Mouse (Mus musculus) thymus, postnatal 10 days (tissue): ENCODE measurements at regions not wholly inside any gene's neighbourhood (a gene's known extent, or its start where the extent isn't known, plus 50 kb on each side); places are given as distances from the start of the nearest gene placed in this dataset.
A peak's percentile ranks its signal among the peaks of the same experiment; 100 is the strongest.

Source experiments
- DNase-seq, 2 experiments: peaks; one replicate each; pipeline ENCODE4 v3.0.0; 2021; ENCODE audit warnings: low spot score in 2 of 2

GRCm38 (mm10) chr6:133170548-133170947 is 65.8 kb downstream of the Smim10l1 start:
- no peak for DNase-seq

GRCm38 (mm10) chr6:133171286-133171685 is 66.6 kb downstream of the Smim10l1 start:
- DNase-seq: no peak

GRCm38 (mm10) chr6:133206173-133206572 is 85.8 kb upstream of the 5530400C23Rik start:
- DNase-seq: peak in 1 of 2 experiments; percentile 32
